Mouse (Mus musculus) urinary bladder, postnatal 4 days (tissue): ENCODE data around the gene Gm5624.
"Not testable (repeated sequence)": the region's sequence is repeated elsewhere in the genome, so short reads cannot be mapped to it uniquely, and the experiment has no call there.

Experiments
- DNase-seq, 2 experiments: peaks; one replicate each; pipeline ENCODE4 v3.0.0; 2021 to 2022; ENCODE audit warnings: low spot score in 2 of 2

Gene Gm5624

GRCm38 (mm10) chr14:44627737-44628136 is at the start of gene Gm5624:
Gene Gm5624, minus strand, starts transcription at chr14:44627938.
- not testable (repeated sequence) for DNase-seq

- peak; percentile 16 to 54 for DNase-seq
These were observed 36.0 kb downstream of the Gm5624 start for GRCm38 (mm10) chr14:44591765-44592164.

- DNase-seq, result not testable (repeated sequence)
These were observed 44.9 kb downstream of the Gm5624 start, which contains the start of gene Gm8247 for GRCm38 (mm10) chr14:44582853-44583252. Gene Gm8247, plus strand, starts transcription at chr14:44583153.

GRCm38 (mm10) chr14:44547961-44548360 is 79.8 kb downstream of the Gm5624 start:
- DNase-seq, result not testable (repeated sequence)

GRCm38 (mm10) chr14:44517976-44518375 is 109.8 kb downstream of the Gm5624 start, which contains the start of gene Gm17093:
Gene Gm17093, plus strand, starts transcription at chr14:44518276.
- not testable (repeated sequence) for DNase-seq
